Mouse (Mus musculus): Measurements from ENCODE around the gene Pfdn4.

DNA sequence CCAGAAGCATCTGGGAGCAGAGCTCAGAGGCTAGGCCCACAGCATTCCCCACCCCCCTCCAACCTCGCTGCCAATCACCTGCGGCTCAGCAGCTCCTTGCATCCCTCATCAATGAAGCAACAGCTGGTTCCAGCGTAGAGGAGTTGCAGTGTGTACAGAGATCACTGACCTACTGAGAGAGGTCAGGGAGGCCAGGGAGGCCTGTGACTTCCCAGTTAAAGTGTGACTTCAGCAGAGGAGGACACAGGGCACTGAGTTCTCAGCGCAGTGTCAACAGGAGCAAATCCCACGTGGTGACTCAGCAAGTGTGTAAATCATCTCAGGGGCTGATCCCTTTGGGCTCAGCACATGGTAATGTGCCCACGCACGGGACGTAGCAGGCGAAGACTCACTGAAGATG lies 36.4 kb upstream of the Pfdn4 start:
- no peak for TF ChIP-seq CTCF (IDR thresholded peaks at IDR 0.05; ENCODE audit: extremely low read depth, insufficient read length, insufficient replicate concordance, low read depth, low read length)
- TF ChIP-seq POLR2A (IDR thresholded peaks at IDR 0.05; ENCODE audit: low read depth, low read length), result no peak
